Mouse (Mus musculus): ENCODE data around the gene Dcun1d1. TPM values are rescaled to one million over a fixed set of nuclear protein-coding genes. Genes with fewer than 3 reads are reported as not detected.

Dcun1d1 gene
- total RNA-seq, 1 experiment, result 28.2 TPM

DNA sequence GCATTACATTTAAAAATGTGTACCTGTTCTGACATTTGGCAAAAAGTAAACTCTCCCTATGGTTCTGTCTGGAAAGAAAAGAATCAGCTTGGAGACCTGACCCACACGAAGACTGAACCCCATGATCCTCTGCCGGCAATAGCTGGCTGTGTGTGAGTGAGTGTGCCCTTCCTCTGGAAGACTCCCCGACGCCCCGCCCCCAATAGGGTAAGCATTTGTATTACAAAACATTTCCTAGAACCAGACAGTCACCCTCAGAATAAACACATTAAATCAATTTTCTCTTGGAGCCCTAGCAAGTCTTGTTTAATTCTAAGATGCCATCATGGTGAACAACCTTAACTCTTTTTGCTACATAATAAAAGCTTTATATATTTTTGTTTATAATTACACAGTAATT is 44.1 kb downstream of the Dcun1d1 start:
- Histone ChIP-seq H3K9ac (ENCODE audit: insufficient read depth, low read depth, low read length, poor library complexity, severe bottlenecking) (no peak overlapping the region), H3K4me1 (ENCODE audit: control insufficient read depth in 2 of 2, insufficient read depth in 2 of 2, low read length in 2 of 2, poor library complexity in 1 of 2) (peaks cover 0 to 3% of the 10 kb centered on the region in 2 experiments; a peak in 1 of 4 replicates), H3K9me3 (ENCODE audit: control insufficient read depth, insufficient read depth, low read depth, low read length) (no peaks in the 10 kb centered on the region), H3K4me3 (ENCODE audit: insufficient read depth in 1 of 2, low read depth in 1 of 2, low read length in 2 of 2, poor library complexity in 1 of 2, severe bottlenecking in 1 of 2) (no peak overlapping the region), H3K36me3 (ENCODE audit: control insufficient read depth, insufficient read depth, low read length, poor library complexity, severe bottlenecking) (0 out of 2 replicates have a peak, but pooled peaks cover 2% of the 10 kb centered on the region), H3K27ac (ENCODE audit: insufficient read depth, low read depth, low read length, poor library complexity, severe bottlenecking) (no peak overlapping the region)
- DNase-seq (ENCODE audit: low read depth, low spot score), result no peak
- TF ChIP-seq HCFC1 (IDR thresholded peaks at IDR 0.05; ENCODE audit: borderline replicate concordance, insufficient read depth, low read length) (no peak), CHD2 (IDR thresholded peaks at IDR 0.05; ENCODE audit: low read depth, low read length) (no peak), MAFK (IDR thresholded peaks at IDR 0.05; ENCODE audit: insufficient read depth, low read depth, low read length) (no peak), ZC3H11A (IDR thresholded peaks at IDR 0.05; ENCODE audit: borderline replicate concordance, low read depth, low read length) (no peak), ZNF384 (IDR thresholded peaks at IDR 0.05; ENCODE audit: low read depth, low read length) (no peak)
- in situ Hi-C loops (cut with MboI; ENCODE audit: low sequenced_read_pairs in 2 of 2, unreplicated experiment in 2 of 2), result no loop called here

DNA sequence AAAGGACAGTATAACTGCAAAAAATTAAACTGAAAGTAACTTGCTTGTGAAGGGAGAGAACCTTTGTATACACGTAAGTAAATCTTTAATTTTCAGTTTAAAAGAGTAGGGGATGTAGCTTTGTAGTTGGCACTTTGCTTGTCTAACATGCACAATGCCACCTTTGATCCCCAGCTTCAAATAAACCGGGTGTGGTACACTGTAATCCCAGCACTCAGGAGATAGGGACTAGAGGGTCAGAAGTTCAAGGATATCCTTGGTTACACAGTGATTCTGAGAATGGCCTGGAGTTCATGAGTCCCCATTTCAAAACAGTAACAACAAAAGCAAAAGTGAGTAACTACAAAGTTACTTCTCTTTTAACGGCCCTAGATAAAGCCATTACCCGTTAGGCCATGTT is 46.1 kb downstream of the Dcun1d1 start:
- in situ Hi-C loops (cut with MboI; ENCODE audit: low sequenced_read_pairs in 2 of 2, unreplicated experiment in 2 of 2), result no loop called here
- Histone ChIP-seq H3K27ac (ENCODE audit: insufficient read depth, low read depth, low read length, poor library complexity, severe bottlenecking) (no peak overlapping the region), H3K9me3 (ENCODE audit: control insufficient read depth, insufficient read depth, low read depth, low read length) (no peaks in the 10 kb centered on the region), H3K9ac (ENCODE audit: insufficient read depth, low read depth, low read length, poor library complexity, severe bottlenecking) (no peak overlapping the region), H3K4me1 (ENCODE audit: control insufficient read depth in 2 of 2, insufficient read depth in 2 of 2, low read length in 2 of 2, poor library complexity in 1 of 2) (peaks cover 0 to 3% of the 10 kb centered on the region in 2 experiments; a peak in 1 of 4 replicates), H3K4me3 (ENCODE audit: insufficient read depth in 1 of 2, low read depth in 1 of 2, low read length in 2 of 2, poor library complexity in 1 of 2, severe bottlenecking in 1 of 2) (no peak overlapping the region), H3K36me3 (ENCODE audit: control insufficient read depth, insufficient read depth, low read length, poor library complexity, severe bottlenecking) (0 out of 2 replicates have a peak, but pooled peaks cover 2% of the 10 kb centered on the region)
- TF ChIP-seq HCFC1 (IDR thresholded peaks at IDR 0.05; ENCODE audit: borderline replicate concordance, insufficient read depth, low read length) (no peak), ZNF384 (IDR thresholded peaks at IDR 0.05; ENCODE audit: low read depth, low read length) (no peak), CHD2 (IDR thresholded peaks at IDR 0.05; ENCODE audit: low read depth, low read length) (no peak), ZC3H11A (IDR thresholded peaks at IDR 0.05; ENCODE audit: borderline replicate concordance, low read depth, low read length) (no peak), MAFK (IDR thresholded peaks at IDR 0.05; ENCODE audit: insufficient read depth, low read depth, low read length) (no peak)
- no peak for DNase-seq (ENCODE audit: low read depth, low spot score)

DNA sequence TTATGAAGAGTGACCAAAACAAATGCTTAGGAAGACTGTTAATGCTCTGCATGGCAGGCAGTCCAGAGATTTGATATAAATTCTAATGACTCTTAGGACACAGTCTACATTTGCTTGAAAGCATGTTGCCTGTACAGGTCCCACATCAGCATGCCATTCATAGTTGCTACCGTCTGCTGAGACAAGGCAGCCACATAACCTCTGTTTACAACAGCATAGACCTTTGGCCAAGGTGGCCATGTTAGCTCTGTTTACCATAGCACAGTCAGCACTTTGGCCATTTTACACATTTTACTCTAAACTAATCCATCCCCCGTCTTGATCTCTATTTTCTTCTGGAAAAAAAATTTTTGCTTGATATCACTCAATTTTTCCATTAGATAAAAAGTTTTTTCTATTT is 47.7 kb downstream of the Dcun1d1 start:
- no peak for DNase-seq (ENCODE audit: low read depth, low spot score)
- no peak overlapping the region for H3K4me3 ChIP-seq (ENCODE audit: insufficient read depth in 1 of 2, low read depth in 1 of 2, low read length in 2 of 2, poor library complexity in 1 of 2, severe bottlenecking in 1 of 2)
- in situ Hi-C loops (cut with MboI; ENCODE audit: low sequenced_read_pairs in 2 of 2, unreplicated experiment in 2 of 2), result no loop called here
- no peaks in the 10 kb centered on the region for H3K9me3 ChIP-seq (ENCODE audit: control insufficient read depth, insufficient read depth, low read depth, low read length)
- H3K36me3 ChIP-seq (ENCODE audit: control insufficient read depth, insufficient read depth, low read length, poor library complexity, severe bottlenecking), result 0 out of 2 replicates have a peak, but pooled peaks cover 2% of the 10 kb centered on the region
- no peak overlapping the region for H3K9ac ChIP-seq (ENCODE audit: insufficient read depth, low read depth, low read length, poor library complexity, severe bottlenecking)
- H3K27ac ChIP-seq (ENCODE audit: insufficient read depth, low read depth, low read length, poor library complexity, severe bottlenecking), result no peak overlapping the region
- no peak for TF ChIP-seq ZC3H11A (IDR thresholded peaks at IDR 0.05; ENCODE audit: borderline replicate concordance, low read depth, low read length)
- TF ChIP-seq HCFC1 (IDR thresholded peaks at IDR 0.05; ENCODE audit: borderline replicate concordance, insufficient read depth, low read length), result no peak
- no peak for TF ChIP-seq MAFK (IDR thresholded peaks at IDR 0.05; ENCODE audit: insufficient read depth, low read depth, low read length)
- TF ChIP-seq ZNF384 (IDR thresholded peaks at IDR 0.05; ENCODE audit: low read depth, low read length), result no peak
- no peak for TF ChIP-seq CHD2 (IDR thresholded peaks at IDR 0.05; ENCODE audit: low read depth, low read length)
- H3K4me1 ChIP-seq (ENCODE audit: control insufficient read depth in 2 of 2, insufficient read depth in 2 of 2, low read length in 2 of 2, poor library complexity in 1 of 2), result peaks cover 0 to 3% of the 10 kb centered on the region in 2 experiments; a peak in 2 of 4 replicates

DNA sequence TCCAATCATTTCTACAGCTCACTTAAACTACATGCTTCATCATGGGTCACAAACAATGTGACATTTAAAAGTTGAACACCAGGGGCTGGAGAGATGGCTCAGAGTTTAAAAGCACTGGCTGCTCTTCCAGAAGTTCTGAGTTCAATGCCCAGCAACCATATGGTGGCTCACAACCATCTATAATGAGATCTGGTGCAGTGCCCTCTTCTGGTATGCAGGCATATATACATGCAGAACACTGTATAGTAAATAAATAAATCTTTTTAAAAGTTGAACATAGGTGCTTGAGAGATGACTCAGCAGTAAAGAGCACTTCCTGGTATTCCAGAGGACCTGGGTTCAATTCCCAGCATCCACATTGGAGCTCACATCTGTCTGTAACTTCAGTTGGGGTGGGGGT is 54.0 kb downstream of the Dcun1d1 start:
- TF ChIP-seq MAFK (IDR thresholded peaks at IDR 0.05; ENCODE audit: insufficient read depth, low read depth, low read length) (0 out of 2 replicates have a peak, but pooled peaks have one; percentile 36), HCFC1 (IDR thresholded peaks at IDR 0.05; ENCODE audit: borderline replicate concordance, insufficient read depth, low read length) (no peak), ZNF384 (IDR thresholded peaks at IDR 0.05; ENCODE audit: low read depth, low read length) (no peak), CHD2 (IDR thresholded peaks at IDR 0.05; ENCODE audit: low read depth, low read length) (no peak)
- Histone ChIP-seq H3K27ac (ENCODE audit: insufficient read depth, low read depth, low read length, poor library complexity, severe bottlenecking) (no peak overlapping the region), H3K9ac (ENCODE audit: insufficient read depth, low read depth, low read length, poor library complexity, severe bottlenecking) (no peak overlapping the region), H3K9me3 (ENCODE audit: control insufficient read depth, insufficient read depth, low read depth, low read length) (no peaks in the 10 kb centered on the region), H3K4me3 (ENCODE audit: insufficient read depth in 1 of 2, low read depth in 1 of 2, low read length in 2 of 2, poor library complexity in 1 of 2, severe bottlenecking in 1 of 2) (no peak overlapping the region), H3K4me1 (ENCODE audit: control insufficient read depth in 2 of 2, insufficient read depth in 2 of 2, low read length in 2 of 2, poor library complexity in 1 of 2) (no peaks in the 10 kb centered on the region; a peak in 1 of 4 replicates), H3K36me3 (ENCODE audit: control insufficient read depth, insufficient read depth, low read length, poor library complexity, severe bottlenecking) (no peaks in the 10 kb centered on the region)
- in situ Hi-C loops (cut with MboI; ENCODE audit: low sequenced_read_pairs in 2 of 2, unreplicated experiment in 2 of 2), result no loop called here
- no peak for DNase-seq (ENCODE audit: low read depth, low spot score)

DNA sequence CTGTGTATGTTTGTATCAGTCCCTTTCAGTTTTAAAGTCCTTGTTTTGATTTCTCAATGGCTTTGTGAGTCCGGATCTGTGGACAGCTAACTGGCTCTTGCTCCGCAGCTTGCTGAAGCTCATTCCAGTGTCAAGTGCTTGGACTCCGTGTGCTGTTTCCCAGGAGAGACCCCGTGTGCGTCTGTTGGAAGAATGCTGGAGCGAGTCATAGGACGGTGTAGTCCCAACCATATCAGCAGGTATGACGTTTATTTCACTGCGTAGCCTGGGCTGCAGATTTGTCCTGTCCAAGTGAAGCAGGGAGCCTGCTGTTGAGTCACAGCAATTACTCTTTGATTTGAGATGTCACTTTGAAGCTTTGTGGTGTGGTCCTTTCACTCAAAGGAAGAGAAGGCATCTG is 87.9 kb downstream of the Dcun1d1 start:
- H3K4me3 ChIP-seq (ENCODE audit: insufficient read depth in 1 of 2, low read depth in 1 of 2, low read length in 2 of 2, poor library complexity in 1 of 2, severe bottlenecking in 1 of 2), result no peak overlapping the region
- H3K4me1 ChIP-seq (ENCODE audit: control insufficient read depth in 2 of 2, insufficient read depth in 2 of 2, low read length in 2 of 2, poor library complexity in 1 of 2), result no peaks in the 10 kb centered on the region
- peaks cover 6% of the 10 kb centered on the region for H3K36me3 ChIP-seq (ENCODE audit: control insufficient read depth, insufficient read depth, low read length, poor library complexity, severe bottlenecking)
- no peak overlapping the region for H3K27ac ChIP-seq (ENCODE audit: insufficient read depth, low read depth, low read length, poor library complexity, severe bottlenecking)
- no peak for DNase-seq (ENCODE audit: low read depth, low spot score)
- no peak overlapping the region for H3K9ac ChIP-seq (ENCODE audit: insufficient read depth, low read depth, low read length, poor library complexity, severe bottlenecking)
- in situ Hi-C loops (cut with MboI; ENCODE audit: low sequenced_read_pairs in 2 of 2, unreplicated experiment in 2 of 2), result no loop called here
- H3K9me3 ChIP-seq (ENCODE audit: control insufficient read depth, insufficient read depth, low read depth, low read length), result no peaks in the 10 kb centered on the region
- TF ChIP-seq MAFK (IDR thresholded peaks at IDR 0.05; ENCODE audit: insufficient read depth, low read depth, low read length) (no peak), CHD2 (IDR thresholded peaks at IDR 0.05; ENCODE audit: low read depth, low read length) (no peak), HCFC1 (IDR thresholded peaks at IDR 0.05; ENCODE audit: borderline replicate concordance, insufficient read depth, low read length) (no peak), ZNF384 (IDR thresholded peaks at IDR 0.05; ENCODE audit: low read depth, low read length) (no peak), ZC3H11A (IDR thresholded peaks at IDR 0.05; ENCODE audit: borderline replicate concordance, low read depth, low read length) (no peak)
